Mouse (Mus musculus) heart, embryonic 11.5 days (tissue): Measurements from ENCODE around the gene Tesk2. TPM values are rescaled to one million over a fixed set of nuclear protein-coding genes. Genes with fewer than 3 reads are reported as not detected.

Experiments
- ATAC-seq: fragments of 200-750 bp; cut with Nextera tagmentation; replicated peaks from 2 replicates; pipeline ENCODE4 v1.8.0; 2017; ENCODE audit warnings: moderate library complexity; ENCODE audit not compliant: insufficient number of reproducible peaks, low FRiP score, low TSS enrichment
- H3K27ac ChIP-seq: fragments of 300-500 bp; sonication (generic); 2 replicates; pipeline ENCODE4 v1.5.1; 2014; ENCODE audit warnings: mild to moderate bottlenecking, low read depth, low read length
- H3K27me3 ChIP-seq: fragments of 300-500 bp; sonication (generic); 2 replicates; pipeline ENCODE4 v1.6.1; 2014; ENCODE audit warnings: mild to moderate bottlenecking, low read length, mixed read lengths; ENCODE audit not compliant: control insufficient read depth, insufficient read depth
- H3K36me3 ChIP-seq: fragments of 300-500 bp; sonication (generic); 2 replicates; pipeline ENCODE4 v1.6.1; 2014; ENCODE audit warnings: mild to moderate bottlenecking, low read length, moderate library complexity, mixed read lengths; ENCODE audit not compliant: control insufficient read depth, insufficient read depth
- H3K4me1 ChIP-seq: fragments of 300-500 bp; sonication (generic); 2 replicates; pipeline ENCODE4 v1.6.1; 2014; ENCODE audit warnings: low read length; ENCODE audit not compliant: control insufficient read depth, insufficient read depth
- H3K4me2 ChIP-seq: fragments of 300-500 bp; sonication (generic); 2 replicates; pipeline ENCODE4 v1.6.1; 2014; ENCODE audit warnings: mild to moderate bottlenecking, moderate library complexity
- H3K4me3 ChIP-seq: fragments of 300-500 bp; sonication (generic); 2 replicates; pipeline ENCODE4 v1.5.1; 2014; ENCODE audit warnings: low read depth, low read length
- H3K9ac ChIP-seq: fragments of 300-500 bp; sonication (generic); 2 replicates; pipeline ENCODE4 v1.6.1; 2014; ENCODE audit warnings: mild to moderate bottlenecking, low read depth, low read length, moderate library complexity
- H3K9me3 ChIP-seq: fragments of 300-500 bp; sonication (generic); replicated peaks from 2 replicates; pipeline ENCODE4 v1.6.1; 2016; ENCODE audit warnings: low read length; ENCODE audit not compliant: control insufficient read depth
- WGBS: fragments of 180-500 bp; shearing (Covaris S2); extraction: QIAGEN DNeasy Blood & Tissue Kit; methylation state at CpG from one replicate; pipeline ENCODE4 v1.1.7; 2014; ENCODE audit not compliant: insufficient replicate concordance; 5-methylcytosine and 5-hydroxymethylcytosine counted together
- polyA plus RNA-seq: library from polyadenylated mRNA; unstranded; fragments of >200 nt; fragmentation: Nextera tagmentation; extraction: Ambion mirVana; gene quantifications from 2 replicates; pipeline ENCODE4 v1.2.1, GENCODE M21; 2014

The Tesk2 gene
- polyA plus RNA-seq, 1 experiment from 2014 or later = 3.2 TPM

GRCm38 (mm10) chr4:116685402-116686061 is 35.2 kb upstream of the Tesk2 start, which contains the start of gene Prdx1:
Prdx1 (plus strand) TSS chr4:116685544.
- H3K9ac ChIP-seq = peak within 1 kb of the TSS; percentile 74
- peak within 1 kb of the TSS; percentile 92 for H3K27ac ChIP-seq
- H3K4me2 ChIP-seq = peak within 1 kb of the TSS; percentile 76
- peak within 1 kb of the TSS; percentile 60 for H3K4me3 ChIP-seq
- no peaks in the 10 kb centered on the region for H3K27me3 ChIP-seq
- H3K36me3 ChIP-seq = peaks cover 15% of the 10 kb centered on the region
- no peaks in the 10 kb centered on the region for H3K9me3 ChIP-seq
- peak; percentile 94 for ATAC-seq
- H3K4me1 ChIP-seq = peaks cover 9% of the 10 kb centered on the region
- WGBS = under 1% methylated on average over 56 of the region's 56 CpGs

- Histone ChIP-seq H3K36me3 (peaks cover 20% of the 10 kb centered on the region), H3K4me1 (peaks cover 9% of the 10 kb centered on the region), H3K4me2 (peak overlapping the region; percentile 76), H3K4me3 (peak overlapping the region; percentile 60), H3K9me3 (no peaks in the 10 kb centered on the region), H3K9ac (peak overlapping the region; percentile 74; the same call in 1 of the 2 replicates), H3K27ac (no peak overlapping the region), H3K27me3 (no peaks in the 10 kb centered on the region)
- no peak for ATAC-seq
- 35% methylated on average over 1 of the region's 1 CpGs for WGBS
Measured at GRCm38 (mm10) chr4:116687041-116687440, 33.7 kb upstream of the Tesk2 start.

- Histone ChIP-seq H3K27me3 (no peaks in the 10 kb centered on the region), H3K4me1 (peaks cover 9% of the 10 kb centered on the region), H3K4me3 (no peak overlapping the region), H3K9ac (no peak overlapping the region), H3K4me2 (no peak overlapping the region), H3K36me3 (peaks cover 34% of the 10 kb centered on the region), H3K27ac (no peak overlapping the region), H3K9me3 (no peaks in the 10 kb centered on the region)
- whole genome bisulfite sequencing = 92% methylated on average over 4 of the region's 4 CpGs
- no peak for ATAC-seq
Measured at GRCm38 (mm10) chr4:116689309-116689876, 31.4 kb upstream of the Tesk2 start.

- H3K4me3 ChIP-seq = no peak overlapping the region
- peaks cover 2% of the 10 kb centered on the region; the same call in 1 of the 2 replicates for H3K4me1 ChIP-seq
- 84% methylated on average over 2 of the region's 2 CpGs for WGBS
- H3K9me3 ChIP-seq = no peaks in the 10 kb centered on the region
- no peaks in the 10 kb centered on the region for H3K27me3 ChIP-seq
- peaks cover 43% of the 10 kb centered on the region for H3K36me3 ChIP-seq
- no peak for ATAC-seq
- no peak overlapping the region for H3K9ac ChIP-seq
- no peak overlapping the region for H3K4me2 ChIP-seq
- no peak overlapping the region for H3K27ac ChIP-seq
Measured at GRCm38 (mm10) chr4:116692146-116692545, 28.6 kb upstream of the Tesk2 start.

GRCm38 (mm10) chr4:116693785-116694184 is 27.0 kb upstream of the Tesk2 start:
- H3K4me3 ChIP-seq = no peak overlapping the region
- H3K9ac ChIP-seq = no peak overlapping the region
- H3K36me3 ChIP-seq = peaks cover 42% of the 10 kb centered on the region
- H3K27ac ChIP-seq = no peak overlapping the region
- no peaks in the 10 kb centered on the region for H3K9me3 ChIP-seq
- 0 out of 2 replicates have a peak, but pooled peaks cover 1% of the 10 kb centered on the region for H3K4me1 ChIP-seq
- H3K4me2 ChIP-seq = no peak overlapping the region
- WGBS = 86% methylated on average over 2 of the region's 2 CpGs
- ATAC-seq = no peak
- no peaks in the 10 kb centered on the region for H3K27me3 ChIP-seq

- no peak overlapping the region for H3K4me3 ChIP-seq
- 0 out of 2 replicates have a peak, but pooled peaks cover 3% of the 10 kb centered on the region for H3K4me1 ChIP-seq
- H3K4me2 ChIP-seq = no peak overlapping the region
- H3K36me3 ChIP-seq = peaks cover 23% of the 10 kb centered on the region
- ATAC-seq = no peak
- H3K9me3 ChIP-seq = no peaks in the 10 kb centered on the region
- WGBS = 38% methylated on average over 2 of the region's 2 CpGs
- H3K27me3 ChIP-seq = no peaks in the 10 kb centered on the region
- no peak overlapping the region for H3K9ac ChIP-seq
- peak overlapping the region; percentile 6; the same call in 1 of the 2 replicates for H3K27ac ChIP-seq
Measured at GRCm38 (mm10) chr4:116698693-116699342, 21.9 kb upstream of the Tesk2 start.

- H3K27ac ChIP-seq = no peak overlapping the region
- no peak overlapping the region for H3K4me2 ChIP-seq
- no peak overlapping the region for H3K9ac ChIP-seq
- peaks cover 12% of the 10 kb centered on the region for H3K36me3 ChIP-seq
- H3K4me3 ChIP-seq = no peak overlapping the region
- ATAC-seq = no peak
- 0 out of 2 replicates have a peak, but pooled peaks cover 3% of the 10 kb centered on the region for H3K4me1 ChIP-seq
- no peaks in the 10 kb centered on the region for H3K27me3 ChIP-seq
- H3K9me3 ChIP-seq = no peaks in the 10 kb centered on the region
- WGBS = 73% methylated on average over 1 of the region's 1 CpGs
Measured at GRCm38 (mm10) chr4:116700964-116701363, 19.8 kb upstream of the Tesk2 start.

GRCm38 (mm10) chr4:116703804-116704203 is 16.9 kb upstream of the Tesk2 start:
- no peaks in the 10 kb centered on the region for H3K9me3 ChIP-seq
- no peak overlapping the region for H3K9ac ChIP-seq
- H3K4me2 ChIP-seq = no peak overlapping the region
- no peak for ATAC-seq
- 35% methylated on average over 6 of the region's 6 CpGs for WGBS
- H3K27ac ChIP-seq = no peak overlapping the region
- H3K36me3 ChIP-seq = peaks cover 8% of the 10 kb centered on the region; the same call in 1 of the 2 replicates
- 0 out of 2 replicates have a peak, but pooled peaks cover 2% of the 10 kb centered on the region for H3K4me1 ChIP-seq
- no peak overlapping the region for H3K4me3 ChIP-seq
- H3K27me3 ChIP-seq = no peaks in the 10 kb centered on the region
